Mouse (Mus musculus): Measurements from ENCODE around the gene Rarg.

DNA sequence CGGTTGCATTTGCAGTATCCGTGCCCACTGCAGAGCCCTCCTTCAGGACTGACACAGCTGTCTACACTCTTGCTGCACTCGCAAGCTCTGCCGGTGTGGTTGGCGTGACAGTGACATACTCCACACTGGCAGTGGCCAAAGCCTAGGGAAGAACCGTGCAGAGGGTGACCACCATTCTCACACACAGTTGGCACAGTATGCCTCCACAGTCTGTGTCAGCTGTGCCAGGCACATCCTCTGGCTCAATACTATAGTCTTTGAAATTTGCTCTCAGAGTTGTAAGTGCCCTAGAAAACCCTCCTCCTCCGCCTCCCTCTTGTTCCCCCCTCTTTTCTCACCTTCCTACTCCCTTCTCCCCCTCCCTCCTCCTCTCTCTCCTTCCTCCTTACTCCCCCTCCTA is 40.0 kb downstream of the Rarg start:
- TF ChIP-seq CTCF (IDR thresholded peaks at IDR 0.05; ENCODE audit: borderline replicate concordance, control insufficient read depth, extremely low read depth, insufficient read depth, low read length, poor library complexity) (no peak), POLR2A (IDR thresholded peaks at IDR 0.05; ENCODE audit: control insufficient read depth, extremely low read depth, insufficient read depth, low read length, poor library complexity) (no peak)
